ENCODE assay signal across 10 mouse cellular contexts in genomic region chr11:102433866-102434265, GRCm38 (mm10). TPM values are rescaled to one million over a fixed set of nuclear protein-coding genes. Genes with fewer than 3 reads are reported as not detected.
DNase-seq lines count a peak whose midpoint lies in the region; ATAC-seq lines count a peak whose summit lies in the region.
"Had no signal": no experiment of that assay in that cellular context is flagged by ENCODE, and none has a peak within 500 bp of the region (broad histone marks: within the 10 kb centered on the region; RNA-seq: fewer than 3 reads in every experiment).

No protein-coding gene starts in this region.

- no peaks in the 10 kb centered on the region for H3K27me3 ChIP-seq in embryonic facial prominence, embryonic 13.5 days
- H3K27me3 ChIP-seq in embryonic facial prominence, embryonic 10.5 days (replicated peaks; ENCODE audit: low read depth, poor library complexity, severe bottlenecking), result peaks cover 14% of the 10 kb centered on the region
- no peaks in the 10 kb centered on the region for H3K27me3 ChIP-seq in hindbrain, embryonic 14.5 days (ENCODE audit: control insufficient read depth, insufficient read depth, low read length)
- 0 out of 2 replicates have a peak, but pooled peaks cover under 1% of the 10 kb centered on the region for H3K27me3 ChIP-seq in hindbrain, embryonic 13.5 days
- H3K27me3 ChIP-seq in neural tube, embryonic 15.5 days (replicated peaks), result no peaks in the 10 kb centered on the region
- H3K27me3 ChIP-seq: neural tube, embryonic 12.5 days had no signal

- H3K4me2 ChIP-seq in embryonic facial prominence, embryonic 13.5 days, result no peak overlapping the region
- no peak overlapping the region for H3K4me2 ChIP-seq in hindbrain, embryonic 14.5 days (replicated peaks)
- no peak overlapping the region for H3K4me2 ChIP-seq in hindbrain, embryonic 13.5 days
- no peak overlapping the region for H3K4me2 ChIP-seq in neural tube, embryonic 15.5 days
- H3K4me2 ChIP-seq: neural tube, embryonic 12.5 days had no signal

- H3K9me3 ChIP-seq in embryonic facial prominence, embryonic 13.5 days, result no peaks in the 10 kb centered on the region
- no peaks in the 10 kb centered on the region for H3K9me3 ChIP-seq in embryonic facial prominence, embryonic 10.5 days
- H3K9me3 ChIP-seq in hindbrain, embryonic 14.5 days (ENCODE audit: control insufficient read depth, low read length), result no peaks in the 10 kb centered on the region
- no peaks in the 10 kb centered on the region for H3K9me3 ChIP-seq in hindbrain, embryonic 13.5 days
- H3K9me3 ChIP-seq in neural tube, embryonic 15.5 days (replicated peaks), result no peaks in the 10 kb centered on the region
- H3K9me3 ChIP-seq: forebrain, embryonic 10.5 days; neural tube, embryonic 12.5 days had no signal

- WGBS in embryonic facial prominence, embryonic 13.5 days, result 88% methylated on average over 7 of the region's 7 CpGs
- 92% methylated on average over 7 of the region's 7 CpGs for WGBS in embryonic facial prominence, embryonic 10.5 days
- WGBS in hindbrain, embryonic 14.5 days, result 90% methylated on average over 7 of the region's 7 CpGs
- WGBS in hindbrain, embryonic 13.5 days, result 91% methylated on average over 7 of the region's 7 CpGs
- WGBS in neural tube, embryonic 15.5 days, result 86% methylated on average over 7 of the region's 7 CpGs

- no peak for ATAC-seq in embryonic facial prominence, embryonic 13.5 days (ENCODE audit: insufficient number of reproducible peaks, insufficient read depth, low FRiP score, low TSS enrichment, low read depth)
- no peak for ATAC-seq in hindbrain, embryonic 14.5 days (ENCODE audit: low FRiP score)
- no peak for ATAC-seq in hindbrain, embryonic 13.5 days (ENCODE audit: low FRiP score)
- ATAC-seq in neural tube, embryonic 15.5 days (ENCODE audit: low FRiP score), result no peak

- H3K36me3 ChIP-seq in embryonic facial prominence, embryonic 13.5 days, result peaks cover 53% of the 10 kb centered on the region
- peaks cover 57% of the 10 kb centered on the region for H3K36me3 ChIP-seq in embryonic facial prominence, embryonic 10.5 days (replicated peaks)
- H3K36me3 ChIP-seq in hindbrain, embryonic 14.5 days (replicated peaks; ENCODE audit: control insufficient read depth, insufficient read depth), result peaks cover 50% of the 10 kb centered on the region
- peaks cover 54% of the 10 kb centered on the region for H3K36me3 ChIP-seq in hindbrain, embryonic 13.5 days
- H3K36me3 ChIP-seq in neural tube, embryonic 15.5 days, result peaks cover 39% of the 10 kb centered on the region

- no peak overlapping the region for H3K4me3 ChIP-seq in embryonic facial prominence, embryonic 13.5 days
- no peak overlapping the region for H3K4me3 ChIP-seq in embryonic facial prominence, embryonic 10.5 days
- no peak overlapping the region for H3K4me3 ChIP-seq in hindbrain, embryonic 14.5 days (replicated peaks; ENCODE audit: low read length)
- H3K4me3 ChIP-seq in hindbrain, embryonic 13.5 days, result no peak overlapping the region
- no peak overlapping the region for H3K4me3 ChIP-seq in neural tube, embryonic 15.5 days (replicated peaks)
- H3K4me3 ChIP-seq: neural tube, embryonic 12.5 days had no signal

- no peak overlapping the region for H3K27ac ChIP-seq in embryonic facial prominence, embryonic 13.5 days
- no peak overlapping the region for H3K27ac ChIP-seq in embryonic facial prominence, embryonic 10.5 days (replicated peaks)
- H3K27ac ChIP-seq in hindbrain, embryonic 14.5 days, result no peak overlapping the region
- no peak overlapping the region; the same call in 1 of the 2 replicates for H3K27ac ChIP-seq in hindbrain, embryonic 13.5 days
- 0 out of 2 replicates have a peak overlapping the region, but pooled peaks have one; percentile 41 for H3K27ac ChIP-seq in neural tube, embryonic 15.5 days (replicated peaks)
- H3K27ac ChIP-seq: forebrain, embryonic 10.5 days; kidney, postnatal 0 days; neural tube, embryonic 12.5 days had no signal

- H3K9ac ChIP-seq in embryonic facial prominence, embryonic 13.5 days, result peak overlapping the region; percentile 32; the same call in 1 of the 2 replicates
- 0 out of 2 replicates have a peak overlapping the region, but pooled peaks have one; percentile 10 for H3K9ac ChIP-seq in hindbrain, embryonic 14.5 days
- H3K9ac ChIP-seq in hindbrain, embryonic 13.5 days, result no peak overlapping the region
- no peak overlapping the region for H3K9ac ChIP-seq in neural tube, embryonic 15.5 days (replicated peaks)
- H3K9ac ChIP-seq: neural tube, embryonic 12.5 days had no signal

- DNase-seq in embryonic facial prominence, embryonic 10.5 days (ENCODE audit: low spot score), result no peak
- no peak for DNase-seq in hindbrain, embryonic 14.5 days (ENCODE audit: low spot score)
- no peak for DNase-seq in neural tube, embryonic 10.5 days (ENCODE audit: extremely low spot score, low spot score)
- no peak for DNase-seq in thymus, adult 18-20 months

- peaks cover 58% of the 10 kb centered on the region for H3K4me1 ChIP-seq in embryonic facial prominence, embryonic 13.5 days
- peaks cover 63% of the 10 kb centered on the region for H3K4me1 ChIP-seq in embryonic facial prominence, embryonic 10.5 days
- H3K4me1 ChIP-seq in hindbrain, embryonic 14.5 days (replicated peaks; ENCODE audit: control insufficient read depth, insufficient read depth, low read length), result peaks cover 25% of the 10 kb centered on the region
- H3K4me1 ChIP-seq in hindbrain, embryonic 13.5 days (replicated peaks), result peaks cover 73% of the 10 kb centered on the region
- peaks cover 67% of the 10 kb centered on the region for H3K4me1 ChIP-seq in neural tube, embryonic 15.5 days

RNA-seq across cellular contexts. Expression of gene Grn, which starts 3.8 kb away (rescaled TPM):
- polyA plus RNA-seq in embryonic facial prominence, embryonic 13.5 days (2015; fragmentation: Nextera tagmentation; extraction: Ambion mirVana), result 124 and 126 TPM in 2 replicates
- polyA plus RNA-seq in embryonic facial prominence, embryonic 10.5 days (2016; fragmentation: Nextera tagmentation; extraction: Ambion mirVana), result 79.4 and 87.3 TPM in 2 replicates
- polyA plus RNA-seq in hindbrain, embryonic 14.5 days (2014; fragmentation: Nextera tagmentation; extraction: Ambion mirVana), result 52.4 and 63.6 TPM in 2 replicates
- polyA plus RNA-seq in hindbrain, embryonic 13.5 days (2015; fragmentation: Nextera tagmentation; extraction: Ambion mirVana), result 76.5 and 77.3 TPM in 2 replicates
- 92.1 and 96.3 TPM in 2 replicates for polyA plus RNA-seq in neural tube, embryonic 15.5 days (2015; fragmentation: Nextera tagmentation; extraction: Ambion mirVana)

RNA-seq across cellular contexts. Expression of gene Fam171a2, which starts 13.6 kb away (rescaled TPM):
- polyA plus RNA-seq in embryonic facial prominence, embryonic 13.5 days (2015; fragmentation: Nextera tagmentation; extraction: Ambion mirVana), result 8.1 and 8.2 TPM in 2 replicates
- 3.4 and 3.7 TPM in 2 replicates for polyA plus RNA-seq in embryonic facial prominence, embryonic 10.5 days (2016; fragmentation: Nextera tagmentation; extraction: Ambion mirVana)
- 30.9 and 40.4 TPM in 2 replicates for polyA plus RNA-seq in hindbrain, embryonic 14.5 days (2014; fragmentation: Nextera tagmentation; extraction: Ambion mirVana)
- polyA plus RNA-seq in hindbrain, embryonic 13.5 days (2015; fragmentation: Nextera tagmentation; extraction: Ambion mirVana), result 15.9 and 17.1 TPM in 2 replicates
- polyA plus RNA-seq in neural tube, embryonic 15.5 days (2015; fragmentation: Nextera tagmentation; extraction: Ambion mirVana), result 23.8 and 28.3 TPM in 2 replicates

RNA-seq across cellular contexts. Expression of gene Slc25a39, which starts 26.1 kb away (rescaled TPM):
- polyA plus RNA-seq in embryonic facial prominence, embryonic 13.5 days (2015; fragmentation: Nextera tagmentation; extraction: Ambion mirVana), result 191 and 195 TPM in 2 replicates
- polyA plus RNA-seq in embryonic facial prominence, embryonic 10.5 days (2016; fragmentation: Nextera tagmentation; extraction: Ambion mirVana), result 229 and 241 TPM in 2 replicates
- 154 and 157 TPM in 2 replicates for polyA plus RNA-seq in hindbrain, embryonic 14.5 days (2014; fragmentation: Nextera tagmentation; extraction: Ambion mirVana)
- 139 and 147 TPM in 2 replicates for polyA plus RNA-seq in hindbrain, embryonic 13.5 days (2015; fragmentation: Nextera tagmentation; extraction: Ambion mirVana)
- polyA plus RNA-seq in neural tube, embryonic 15.5 days (2015; fragmentation: Nextera tagmentation; extraction: Ambion mirVana), result 161 and 175 TPM in 2 replicates

RNA-seq across cellular contexts. Expression of gene Itga2b, which starts 36.1 kb away (rescaled TPM):
- 6.2 and 6.7 TPM in 2 replicates for polyA plus RNA-seq in embryonic facial prominence, embryonic 13.5 days (2015; fragmentation: Nextera tagmentation; extraction: Ambion mirVana)
- polyA plus RNA-seq in embryonic facial prominence, embryonic 10.5 days (2016; fragmentation: Nextera tagmentation; extraction: Ambion mirVana), result 3.9 and 6.5 TPM in 2 replicates
- polyA plus RNA-seq in hindbrain, embryonic 14.5 days (2014; fragmentation: Nextera tagmentation; extraction: Ambion mirVana), result 5.0 and 8.4 TPM in 2 replicates
- 5.9 and 6.2 TPM in 2 replicates for polyA plus RNA-seq in hindbrain, embryonic 13.5 days (2015; fragmentation: Nextera tagmentation; extraction: Ambion mirVana)
- 8.0 and 9.6 TPM in 2 replicates for polyA plus RNA-seq in neural tube, embryonic 15.5 days (2015; fragmentation: Nextera tagmentation; extraction: Ambion mirVana)

RNA-seq across cellular contexts. Expression of gene Rundc3a, which starts 40.7 kb away (rescaled TPM):
- polyA plus RNA-seq in embryonic facial prominence, embryonic 13.5 days (2015; fragmentation: Nextera tagmentation; extraction: Ambion mirVana), result 3.6 and 5.2 TPM in 2 replicates
- 10.0 and 11.9 TPM in 2 replicates for polyA plus RNA-seq in embryonic facial prominence, embryonic 10.5 days (2016; fragmentation: Nextera tagmentation; extraction: Ambion mirVana)
- 106 TPM in 2 replicates for polyA plus RNA-seq in hindbrain, embryonic 14.5 days (2014; fragmentation: Nextera tagmentation; extraction: Ambion mirVana)
- 135 and 144 TPM in 2 replicates for polyA plus RNA-seq in hindbrain, embryonic 13.5 days (2015; fragmentation: Nextera tagmentation; extraction: Ambion mirVana)
- polyA plus RNA-seq in neural tube, embryonic 15.5 days (2015; fragmentation: Nextera tagmentation; extraction: Ambion mirVana), result 111 and 138 TPM in 2 replicates

Comparison
In these comparisons a context has a peak if more than half of its experiments do, and no peak if none do; other contexts are left out.
1. H3K9ac ChIP-seq: peak in embryonic facial prominence, embryonic 13.5 days (single experiment) and hindbrain, embryonic 14.5 days (single experiment); none in hindbrain, embryonic 13.5 days (single experiment) and neural tube, embryonic 15.5 days (single experiment).